10 mouse cellular contexts compared by ENCODE assay signal in the genomic region with DNA sequence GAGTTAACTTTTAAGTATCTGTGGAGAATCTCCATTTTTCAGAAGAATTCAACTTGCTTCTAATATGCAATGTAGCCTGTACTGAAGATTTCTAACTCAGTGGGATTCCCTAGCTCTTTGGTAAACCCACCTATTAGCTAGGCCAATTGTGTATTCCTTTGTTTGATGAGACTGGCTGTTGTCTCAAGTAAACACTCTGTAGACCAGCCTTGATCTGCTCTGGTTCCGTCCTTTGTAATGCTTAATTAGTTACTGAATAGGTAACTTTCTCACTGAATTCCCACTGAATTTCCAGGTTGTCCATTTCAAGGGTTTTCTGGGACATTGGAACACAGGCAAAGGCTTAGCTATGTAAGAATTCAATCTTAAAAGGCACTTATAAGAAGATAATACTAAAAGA.
"Had no signal": no experiment of that assay in that cellular context is flagged by ENCODE, and none has a peak within 500 bp of the region (broad histone marks: within the 10 kb centered on the region; RNA-seq: fewer than 3 reads in every experiment).

No protein-coding gene starts in this region.

- DNase-seq: gastrocnemius, adult 2 months; gastrocnemius, postnatal 10 days; gastrocnemius, postnatal 25 days; heart, adult 18-20 months; heart, postnatal 10 days; heart, postnatal 4 days; kidney, adult 18-20 months; kidney, adult 9 months; kidney, postnatal 14 days; kidney, postnatal 36 days had no signal
